Mouse (Mus musculus) adipocyte (in vitro differentiated cells): Measurements from ENCODE around the gene Phf2.
A peak's percentile ranks its signal among the peaks of the same experiment; 100 is the strongest.

ENCODE experiments used
- DNase-seq: peaks from one replicate; pipeline ENCODE4 v3.0.0-alpha.2; 2016; ENCODE audit warnings: low spot score

The Phf2 gene

GRCm38 (mm10) chr13:48802181-48802580, 68.7 kb downstream of the Phf2 start:
- DNase-seq, result no peak

GRCm38 (mm10) chr13:48800850-48801546, 69.9 kb downstream of the Phf2 start:
- peak; percentile 44 for DNase-seq

- peak; percentile 43 for DNase-seq
Measured at GRCm38 (mm10) chr13:48798256-48798771, 72.6 kb downstream of the Phf2 start.

GRCm38 (mm10) chr13:48796906-48797305, 74.0 kb downstream of the Phf2 start:
- DNase-seq, result no peak

- no peak for DNase-seq
Measured at GRCm38 (mm10) chr13:48795711-48796110, 75.2 kb downstream of the Phf2 start.

- no peak for DNase-seq
Measured at GRCm38 (mm10) chr13:48784594-48785298, 86.2 kb downstream of the Phf2 start.

GRCm38 (mm10) chr13:48784151-48784550, 86.8 kb downstream of the Phf2 start:
- DNase-seq, result no peak

GRCm38 (mm10) chr13:48782727-48783725, 87.9 kb downstream of the Phf2 start:
- no peak for DNase-seq

- DNase-seq, result no peak
Measured at GRCm38 (mm10) chr13:48780345-48781010, 90.4 kb downstream of the Phf2 start.

GRCm38 (mm10) chr13:48779592-48780344, 91.2 kb downstream of the Phf2 start:
- no peak for DNase-seq

- no peak for DNase-seq
Measured at GRCm38 (mm10) chr13:48778138-48778537, 92.8 kb downstream of the Phf2 start.

GRCm38 (mm10) chr13:48774506-48774905, 96.4 kb downstream of the Phf2 start:
- no peak for DNase-seq

- no peak for DNase-seq
Measured at GRCm38 (mm10) chr13:48768109-48768508, 102.8 kb downstream of the Phf2 start.

- DNase-seq, result no peak
Measured at GRCm38 (mm10) chr13:48763701-48764245, 107.1 kb downstream of the Phf2 start.

GRCm38 (mm10) chr13:48760855-48761436, 110.0 kb downstream of the Phf2 start:
- no peak for DNase-seq

- no peak for DNase-seq
Measured at GRCm38 (mm10) chr13:48756769-48757168, 114.2 kb downstream of the Phf2 start.
